Mouse (Mus musculus) midbrain, embryonic 11.5 days (tissue): ENCODE data around the gene Gm21987. TPM values are rescaled to one million over a fixed set of nuclear protein-coding genes. Genes with fewer than 3 reads are reported as not detected.

Source experiments
- ATAC-seq: fragments of 200-750 bp; cut with Nextera tagmentation; 2 replicates; pipeline ENCODE4 v1.8.0; 2017; ENCODE audit warnings: moderate TSS enrichment, moderate library complexity; ENCODE audit not compliant: low FRiP score
- DNase-seq: peaks from one replicate; pipeline ENCODE4 v3.0.0; 2015; ENCODE audit warnings: low spot score; ENCODE audit errors: missing footprints
- H3K27ac ChIP-seq: fragments of 300-500 bp; sonication (generic); 2 replicates; pipeline ENCODE4 v1.5.1; 2014; ENCODE audit warnings: low read depth, low read length
- H3K27me3 ChIP-seq: fragments of 300-500 bp; sonication (generic); 2 replicates; pipeline ENCODE4 v1.6.1; 2014; ENCODE audit warnings: mild to moderate bottlenecking, low read length, moderate library complexity, mixed read lengths; ENCODE audit not compliant: control insufficient read depth, insufficient read depth
- H3K36me3 ChIP-seq: fragments of 300-500 bp; sonication (generic); 2 replicates; pipeline ENCODE4 v1.6.1; 2014; ENCODE audit warnings: mild to moderate bottlenecking, low read length, moderate library complexity, mixed read lengths; ENCODE audit not compliant: control insufficient read depth, insufficient read depth
- H3K4me1 ChIP-seq: fragments of 300-500 bp; sonication (generic); 2 replicates; pipeline ENCODE4 v1.6.1; 2014; ENCODE audit warnings: low read length; ENCODE audit not compliant: control insufficient read depth, insufficient read depth
- H3K4me2 ChIP-seq: fragments of 300-500 bp; sonication (generic); 2 replicates; pipeline ENCODE4 v1.6.1; 2014; ENCODE audit warnings: mild to moderate bottlenecking, moderate library complexity
- H3K4me3 ChIP-seq: fragments of 300-500 bp; sonication (generic); 2 replicates; pipeline ENCODE4 v1.5.1; 2014; ENCODE audit warnings: low read depth, low read length
- H3K9ac ChIP-seq: fragments of 300-500 bp; sonication (generic); 2 replicates; pipeline ENCODE4 v1.6.1; 2014; ENCODE audit warnings: low read length
- H3K9me3 ChIP-seq: fragments of 300-500 bp; sonication (generic); 2 replicates; pipeline ENCODE4 v1.6.1; 2016; ENCODE audit warnings: low read length; ENCODE audit not compliant: control insufficient read depth
- WGBS: fragments of 180-500 bp; shearing (Covaris S2); extraction: QIAGEN DNeasy Blood & Tissue Kit; methylation state at CpG from one replicate; pipeline ENCODE4 v1.1.7; 2014; 5-methylcytosine and 5-hydroxymethylcytosine counted together
- polyA plus RNA-seq: library from polyadenylated mRNA; unstranded; fragments of >200 nt; fragmentation: Nextera tagmentation; extraction: Ambion mirVana; gene quantifications from 2 replicates; pipeline ENCODE4 v1.2.1, GENCODE M21; 2014

Gene Gm21987
- polyA plus RNA-seq, 1 experiment from 2014 or later = not detected

DNA sequence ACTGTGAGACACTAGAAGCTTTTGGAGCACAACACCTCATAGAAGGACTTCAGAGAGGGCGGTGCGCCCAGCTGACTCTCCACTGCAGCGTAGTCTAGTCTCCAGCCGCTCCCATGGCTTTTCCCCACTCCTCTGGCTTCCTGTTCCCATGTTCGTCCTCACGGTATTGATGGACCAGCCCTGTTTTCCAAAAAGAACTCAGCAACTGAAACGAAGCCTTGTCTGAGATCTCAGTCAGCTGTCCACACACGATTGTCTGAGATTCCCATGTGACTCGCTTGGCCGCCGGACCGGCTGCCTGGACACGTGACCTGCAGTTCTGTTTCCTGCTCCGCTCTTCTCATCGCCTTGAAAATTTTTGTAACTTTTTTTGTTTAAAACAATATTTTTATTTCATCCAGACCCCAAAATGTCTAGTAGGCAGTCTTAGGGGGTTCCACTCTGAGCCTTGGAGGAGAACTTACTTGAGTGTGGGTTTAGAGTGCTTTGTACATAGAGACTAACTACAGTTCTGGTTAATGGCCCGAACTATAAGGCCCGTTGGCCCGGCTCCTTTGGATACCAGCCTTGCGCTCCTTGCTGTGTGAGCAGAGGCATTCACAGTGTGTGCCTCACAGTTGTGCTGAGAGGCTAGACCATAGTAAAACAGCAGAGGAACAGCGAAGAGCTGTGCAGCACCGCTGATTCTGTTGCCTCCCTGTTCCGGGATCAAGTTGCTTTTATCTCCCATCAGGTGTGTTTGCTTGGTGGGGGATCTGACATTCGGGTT is 45.5 kb downstream of the Gm21987 start:
- DNase-seq = no peak
- Histone ChIP-seq H3K4me1 (no peaks in the 10 kb centered on the region), H3K9ac (no peak overlapping the region), H3K4me2 (no peak overlapping the region), H3K4me3 (no peak overlapping the region), H3K27me3 (no peaks in the 10 kb centered on the region), H3K27ac (no peak overlapping the region), H3K36me3 (no peaks in the 10 kb centered on the region), H3K9me3 (no peaks in the 10 kb centered on the region)
- no peak for ATAC-seq
- 83% methylated on average over 23 of the region's 23 CpGs for WGBS

DNA sequence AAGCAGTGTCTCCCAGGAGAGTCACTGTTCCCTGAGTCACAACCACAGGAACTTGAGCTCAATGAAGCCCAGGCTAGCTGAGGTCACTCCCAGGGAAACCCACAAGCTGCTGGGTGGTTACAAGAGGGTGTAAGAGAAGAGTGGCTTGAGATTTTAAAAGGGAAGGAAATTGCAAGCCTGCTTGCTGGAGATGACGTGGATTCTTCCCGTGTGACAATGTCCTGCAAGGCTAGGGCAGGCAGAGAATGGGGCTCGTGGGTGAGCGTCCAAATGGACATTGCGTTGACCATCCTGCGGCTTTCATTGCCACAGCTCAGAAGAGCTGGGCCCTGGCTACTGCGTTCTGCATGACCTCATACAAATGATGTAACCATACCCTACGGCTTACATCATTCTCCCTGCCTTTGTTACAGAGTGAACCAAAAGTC is 47.4 kb downstream of the Gm21987 start:
- Histone ChIP-seq H3K27me3 (no peaks in the 10 kb centered on the region), H3K4me3 (no peak overlapping the region), H3K9me3 (no peaks in the 10 kb centered on the region), H3K4me2 (no peak overlapping the region), H3K4me1 (peaks cover 2% of the 10 kb centered on the region; the same call in 1 of the 2 replicates), H3K9ac (no peak overlapping the region), H3K27ac (no peak overlapping the region), H3K36me3 (no peaks in the 10 kb centered on the region)
- ATAC-seq = no peak
- 87% methylated on average over 8 of the region's 8 CpGs for WGBS
- DNase-seq = no peak

DNA sequence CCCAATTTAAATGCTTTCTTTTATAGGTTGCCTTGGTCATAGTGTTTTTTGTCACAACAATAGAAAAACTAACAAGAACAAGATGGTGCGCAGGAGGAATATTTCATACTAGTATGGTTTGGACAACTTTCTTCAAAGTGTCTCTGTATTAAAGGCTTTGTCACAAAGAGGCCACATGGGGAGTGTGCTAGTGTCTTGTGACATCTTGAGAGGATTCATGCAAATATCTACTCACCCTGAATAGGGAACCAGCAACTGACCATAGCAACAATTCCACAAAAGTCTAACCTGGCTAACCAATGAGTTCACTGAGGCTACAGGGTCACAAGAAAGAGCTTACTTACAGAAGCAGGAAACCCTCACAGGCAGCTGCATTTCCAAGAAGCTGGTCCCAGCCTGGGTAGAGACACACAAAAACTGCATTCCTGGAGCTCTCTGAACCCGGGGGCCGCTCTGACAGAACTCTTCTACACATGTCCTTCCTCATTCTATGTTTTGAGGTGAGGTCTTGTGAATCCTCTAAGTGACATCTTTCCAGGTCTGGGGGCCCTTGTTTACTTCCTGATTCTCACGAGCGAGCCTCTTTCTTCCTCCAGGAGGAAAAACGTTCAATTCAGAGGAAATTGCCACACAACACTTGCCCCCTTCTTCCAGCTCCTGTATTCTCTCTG is 48.4 kb downstream of the Gm21987 start:
- Histone ChIP-seq H3K4me3 (no peak overlapping the region), H3K9me3 (no peaks in the 10 kb centered on the region), H3K9ac (no peak overlapping the region), H3K36me3 (no peaks in the 10 kb centered on the region), H3K27me3 (no peaks in the 10 kb centered on the region), H3K27ac (no peak overlapping the region), H3K4me1 (peaks cover 7% of the 10 kb centered on the region; the same call in 1 of the 2 replicates), H3K4me2 (no peak overlapping the region)
- no peak for DNase-seq
- WGBS = 77% methylated on average over 6 of the region's 6 CpGs
- ATAC-seq = no peak

DNA sequence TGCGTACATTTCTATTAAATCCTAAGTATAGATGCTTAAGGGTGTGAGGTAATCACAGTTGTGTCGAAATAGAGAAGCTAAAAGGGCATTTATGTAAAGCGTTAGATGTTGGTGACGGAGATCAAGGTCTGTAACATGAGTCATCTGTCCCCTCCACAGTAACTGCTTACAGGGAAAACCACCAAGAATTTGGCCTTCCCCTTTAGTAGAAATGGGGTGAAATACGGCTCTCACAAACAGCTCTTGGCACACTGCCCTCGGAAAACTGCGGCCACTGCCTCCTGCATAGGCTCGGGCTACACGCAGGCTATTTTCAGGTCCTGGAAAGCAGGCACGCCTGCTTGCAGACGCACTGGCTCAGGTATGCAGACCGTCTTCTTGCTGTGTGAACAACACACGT is 49.3 kb downstream of the Gm21987 start:
- H3K9me3 ChIP-seq = no peaks in the 10 kb centered on the region
- no peak overlapping the region for H3K27ac ChIP-seq
- ATAC-seq (no peak), DNase-seq (no peak)
- no peak overlapping the region for H3K4me3 ChIP-seq
- H3K9ac ChIP-seq = no peak overlapping the region
- H3K27me3 ChIP-seq = no peaks in the 10 kb centered on the region
- H3K36me3 ChIP-seq = no peaks in the 10 kb centered on the region
- peaks cover 7% of the 10 kb centered on the region; the same call in 1 of the 2 replicates for H3K4me1 ChIP-seq
- no peak overlapping the region for H3K4me2 ChIP-seq
- 89% methylated on average over 13 of the region's 13 CpGs for WGBS

DNA sequence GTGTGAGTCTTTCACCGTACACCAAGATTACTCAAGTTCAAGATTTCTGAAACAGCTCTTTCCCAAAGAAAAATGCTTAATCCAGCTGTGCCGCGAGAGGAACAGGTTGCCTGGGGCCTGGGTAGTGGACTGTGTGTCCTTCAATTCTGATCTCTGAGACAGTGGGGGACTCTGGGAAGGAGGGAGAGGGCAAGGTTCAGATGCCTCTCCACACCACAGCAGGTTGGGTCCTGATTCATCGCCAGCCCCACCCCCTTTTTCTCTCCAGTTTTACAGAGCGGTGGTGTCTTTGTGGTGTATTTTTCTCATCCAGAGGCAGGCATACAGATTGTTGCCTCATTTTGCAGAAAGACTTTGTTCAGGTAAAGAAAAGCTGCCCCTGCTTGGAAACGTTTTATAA is 51.4 kb downstream of the Gm21987 start:
- no peak overlapping the region for H3K9ac ChIP-seq
- no peak overlapping the region for H3K27ac ChIP-seq
- 91% methylated on average over 6 of the region's 6 CpGs for WGBS
- H3K9me3 ChIP-seq = no peaks in the 10 kb centered on the region
- no peak overlapping the region for H3K4me2 ChIP-seq
- H3K27me3 ChIP-seq = no peaks in the 10 kb centered on the region
- H3K4me3 ChIP-seq = no peak overlapping the region
- no peak for DNase-seq
- ATAC-seq = no peak
- no peaks in the 10 kb centered on the region for H3K36me3 ChIP-seq
- peaks cover 7% of the 10 kb centered on the region; the same call in 1 of the 2 replicates for H3K4me1 ChIP-seq

DNA sequence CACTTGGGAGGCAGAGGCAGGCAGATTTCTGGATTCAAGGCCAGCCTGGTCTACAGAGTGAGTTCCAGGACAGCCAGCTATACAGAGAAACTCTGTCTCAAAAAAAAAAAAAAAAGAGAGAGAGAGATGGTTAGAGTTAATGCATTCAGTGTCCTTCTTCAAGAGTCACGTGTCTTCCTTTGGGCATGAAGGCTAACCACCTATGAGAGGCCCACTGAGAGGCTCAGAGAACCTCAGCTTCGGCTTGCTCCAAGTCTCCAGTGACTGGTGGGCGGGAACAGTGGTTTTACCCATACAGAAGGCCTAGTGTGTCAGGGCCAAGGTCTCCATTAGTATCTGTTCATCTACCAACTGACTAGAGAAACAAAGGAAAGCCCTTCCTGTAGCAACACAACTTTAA is 52.2 kb downstream of the Gm21987 start:
- WGBS = 69% methylated on average over 3 of the region's 3 CpGs
- peaks cover 7% of the 10 kb centered on the region; the same call in 1 of the 2 replicates for H3K4me1 ChIP-seq
- ATAC-seq = no peak

DNA sequence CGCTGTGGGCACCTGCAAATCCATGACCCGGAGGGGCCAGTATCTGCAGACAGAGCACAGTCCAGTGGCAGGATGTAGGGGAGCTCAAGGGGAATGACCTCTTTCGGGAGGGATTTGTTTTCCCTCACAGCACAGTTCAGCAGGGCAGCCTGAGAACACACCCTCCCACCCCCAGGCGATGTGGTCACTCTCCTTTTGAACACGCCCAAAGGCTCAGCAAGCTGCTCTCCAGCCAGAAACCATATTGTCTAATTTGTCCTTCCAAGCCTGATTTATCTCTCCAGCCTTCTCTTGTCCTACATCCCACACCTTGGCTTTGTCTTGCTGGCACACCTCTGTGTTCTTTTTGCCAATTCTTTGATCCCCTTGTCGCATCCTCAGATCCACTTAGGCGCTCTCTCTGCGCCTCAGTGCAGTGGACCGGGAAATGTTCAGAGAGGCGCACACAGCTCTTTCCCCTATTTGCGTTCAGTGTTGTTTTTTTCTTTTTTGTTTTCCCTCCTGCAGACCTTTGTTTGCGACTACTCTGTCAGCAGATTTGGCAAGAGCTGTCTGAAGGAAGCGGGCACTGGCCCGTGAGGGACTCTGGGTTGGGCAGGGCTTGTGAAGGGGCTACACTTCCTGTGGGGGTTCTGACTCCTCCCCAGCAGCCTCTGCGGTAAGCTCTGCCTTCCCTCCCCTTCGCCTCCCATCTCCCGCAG is 52.8 kb downstream of the Gm21987 start:
- ATAC-seq (peak; percentile 93), DNase-seq (peak; percentile 92)
- no peaks in the 10 kb centered on the region for H3K27me3 ChIP-seq
- WGBS = 11% methylated on average over 17 of the region's 17 CpGs
- no peaks in the 10 kb centered on the region for H3K9me3 ChIP-seq
- H3K4me2 ChIP-seq = peak overlapping the region; percentile 53
- peaks cover 7% of the 10 kb centered on the region; the same call in 1 of the 2 replicates for H3K4me1 ChIP-seq
- H3K27ac ChIP-seq = peak overlapping the region; percentile 22
- H3K4me3 ChIP-seq = peak overlapping the region; percentile 6; the same call in 1 of the 2 replicates
- H3K9ac ChIP-seq = peak overlapping the region; percentile 53
- H3K36me3 ChIP-seq = no peaks in the 10 kb centered on the region

More for the DNA sequence above, 52.2 kb downstream of the Gm21987 start:
- Histone ChIP-seq H3K9ac (no peak overlapping the region; the same call in 1 of the 2 replicates), H3K27ac (peak overlapping the region; percentile 22; the same call in 1 of the 2 replicates), H3K9me3 (no peaks in the 10 kb centered on the region), H3K4me2 (peak overlapping the region; percentile 53), H3K27me3 (no peaks in the 10 kb centered on the region), H3K4me3 (no peak overlapping the region), H3K36me3 (no peaks in the 10 kb centered on the region)
- DNase-seq = peak; percentile 81

DNA sequence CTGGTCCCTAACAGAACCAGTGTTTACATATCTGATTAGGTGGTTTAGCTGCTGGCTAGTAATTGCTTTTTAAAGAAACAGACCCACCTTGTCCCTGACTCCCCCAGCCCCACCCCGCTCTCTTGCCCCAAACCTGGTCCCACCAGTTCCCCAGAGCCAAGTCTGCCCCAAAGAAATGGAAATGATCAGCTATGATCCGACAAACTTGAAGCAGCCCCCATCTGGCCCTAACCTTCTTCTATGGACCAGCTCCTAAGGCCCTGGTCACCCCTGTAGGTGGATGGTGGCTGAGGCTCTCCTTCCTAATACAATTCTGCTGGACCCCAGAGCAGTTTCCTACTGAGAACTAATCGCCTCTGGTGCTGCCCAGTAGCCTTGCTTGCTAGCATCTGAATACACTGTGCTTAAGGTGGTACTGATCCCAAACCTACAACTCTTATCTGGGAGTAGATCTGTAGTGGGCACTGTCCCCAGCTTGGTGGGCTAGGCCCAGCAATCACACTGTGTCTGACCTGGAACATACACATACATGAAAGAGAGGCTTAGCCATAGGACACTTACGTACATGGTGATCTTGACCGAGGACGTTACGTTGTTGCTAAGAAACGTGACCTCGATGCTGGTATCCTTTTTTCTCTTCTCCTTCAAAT is 53.6 kb downstream of the Gm21987 start:
- Histone ChIP-seq H3K4me3 (no peak overlapping the region; the same call in 1 of the 2 replicates), H3K4me1 (peaks cover 7% of the 10 kb centered on the region; the same call in 1 of the 2 replicates), H3K27ac (no peak overlapping the region), H3K27me3 (no peaks in the 10 kb centered on the region), H3K9me3 (no peaks in the 10 kb centered on the region), H3K36me3 (no peaks in the 10 kb centered on the region), H3K9ac (peak overlapping the region; percentile 53; the same call in 1 of the 2 replicates), H3K4me2 (peak overlapping the region; percentile 53; the same call in 1 of the 2 replicates)
- DNase-seq (no peak), ATAC-seq (peak; percentile 54)
- WGBS = 75% methylated on average over 9 of the region's 9 CpGs
